Mouse (Mus musculus) heart, postnatal 0 days (tissue): ENCODE results near the gene Tsnax. TPM values are rescaled to one million over a fixed set of nuclear protein-coding genes. Genes with fewer than 3 reads are reported as not detected.
A peak's percentile ranks its signal among the peaks of the same experiment; 100 is the strongest.

Experiments used
- ATAC-seq: fragments of 200-750 bp; cut with Nextera tagmentation; 2 replicates; pipeline ENCODE4 v1.8.0; 2017; ENCODE audit warnings: low read depth, moderate number of reproducible peaks, moderate library complexity; ENCODE audit not compliant: insufficient read depth
- DNase-seq: peaks from one replicate; pipeline ENCODE4 v3.0.0-alpha.2; 2016; ENCODE audit warnings: low spot score
- H3K27ac ChIP-seq: fragments of 300-500 bp; sonication (generic); 2 replicates; pipeline ENCODE4 v1.5.1; 2014; ENCODE audit warnings: low read depth, mild to moderate bottlenecking
- H3K27me3 ChIP-seq: fragments of 300-500 bp; sonication (generic); 2 replicates; pipeline ENCODE4 v1.6.1; 2014; ENCODE audit warnings: low read length, mixed read lengths; ENCODE audit not compliant: control insufficient read depth, insufficient read depth
- H3K36me3 ChIP-seq: fragments of 300-500 bp; sonication (generic); replicated peaks from 2 replicates; pipeline ENCODE4 v1.6.1; 2014; ENCODE audit warnings: low read length, mixed read lengths; ENCODE audit not compliant: control insufficient read depth, insufficient read depth
- H3K4me1 ChIP-seq: fragments of 300-500 bp; sonication (generic); 2 replicates; pipeline ENCODE4 v1.6.1; 2014; ENCODE audit warnings: antibody characterized with exemption; ENCODE audit not compliant: control insufficient read depth, insufficient read depth
- H3K4me2 ChIP-seq: fragments of 300-500 bp; sonication (generic); 2 replicates; pipeline ENCODE4 v1.6.1; 2014; ENCODE audit warnings: low read depth, mild to moderate bottlenecking, low read length, moderate library complexity
- H3K4me3 ChIP-seq: fragments of 300-500 bp; sonication (generic); 2 replicates; pipeline ENCODE4 v1.5.1; 2014; ENCODE audit warnings: low read depth, low read length
- H3K9ac ChIP-seq: fragments of 300-500 bp; sonication (generic); replicated peaks from 2 replicates; pipeline ENCODE4 v1.6.1; 2014; ENCODE audit warnings: low read depth, low read length, mixed read lengths
- H3K9me3 ChIP-seq: fragments of 300-500 bp; sonication (generic); replicated peaks from 2 replicates; pipeline ENCODE4 v1.6.1; 2016; ENCODE audit warnings: low read length; ENCODE audit not compliant: control insufficient read depth
- CTCF ChIP-seq: IDR thresholded peaks from 2 replicates; pipeline ENCODE4 v1.5.1; 2016; ENCODE audit warnings: antibody characterized with exemption, control low read depth, low read depth
- EP300 ChIP-seq: IDR thresholded peaks from 2 replicates; pipeline ENCODE4 v1.6.1; 2016; ENCODE audit warnings: antibody characterized with exemption, low read depth
- WGBS: fragments of 180-500 bp; shearing (Covaris S2); extraction: QIAGEN DNeasy Blood & Tissue Kit; methylation state at CpG from one replicate; pipeline ENCODE4 v1.1.7; 2014; 5-methylcytosine and 5-hydroxymethylcytosine counted together
- polyA plus RNA-seq: library from polyadenylated mRNA; unstranded; fragments of >200 nt; fragmentation: Nextera tagmentation; extraction: Ambion mirVana; gene quantifications from 2 replicates; pipeline ENCODE4 v1.2.1, GENCODE M21; 2015
- total RNA-seq: library from RNA; depleted of rRNA; stranded (reverse); fragments of >200 nt; gene quantifications from 2 replicates; pipeline ENCODE4 v1.2.3, GENCODE M21; 2014; ENCODE audit warnings: low replicate concordance

Gene Tsnax
- total and polyA plus RNA-seq, 2 experiments from 2014 or later: 48.3 to 76.6 TPM

- no peak overlapping the region for H3K4me2 ChIP-seq
- H3K36me3 ChIP-seq: no peaks in the 10 kb centered on the region
- WGBS: 91% methylated on average over 10 of the region's 10 CpGs
- ATAC-seq (no peak), DNase-seq (no peak)
- peaks cover 22% of the 10 kb centered on the region for H3K4me1 ChIP-seq
- H3K27ac ChIP-seq: no peak overlapping the region
- H3K9ac ChIP-seq: no peak overlapping the region
- TF ChIP-seq EP300 (no peak), CTCF (no peak)
- H3K4me3 ChIP-seq: no peak overlapping the region
- H3K9me3 ChIP-seq: no peaks in the 10 kb centered on the region
- no peaks in the 10 kb centered on the region for H3K27me3 ChIP-seq
Observed at GRCm38 (mm10) chr8:125074141-125074540, 61.3 kb downstream of the Tsnax start.

DNA sequence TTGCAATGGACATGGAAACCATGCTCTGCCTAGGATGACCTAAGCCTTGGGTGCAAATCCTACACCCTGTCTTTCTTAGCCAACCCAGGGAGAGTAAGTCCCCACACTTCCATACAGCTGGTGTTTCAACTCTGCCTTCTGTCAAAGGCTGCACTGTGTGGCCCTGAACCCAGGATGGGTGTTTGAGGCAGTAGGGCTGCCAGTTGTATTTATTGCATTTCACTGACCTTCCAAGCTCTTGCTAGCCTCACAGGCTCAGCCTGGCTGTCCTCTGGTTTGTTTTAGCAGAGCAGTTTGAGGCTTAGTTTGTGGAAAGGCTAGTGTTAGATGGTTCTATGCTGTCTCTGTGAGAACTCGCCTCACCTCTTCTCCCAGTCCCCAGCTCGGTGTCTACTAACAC is 61.8 kb downstream of the Tsnax start:
- no peak for TF ChIP-seq EP300
- no peak overlapping the region for H3K9ac ChIP-seq
- H3K4me1 ChIP-seq: peaks cover 20% of the 10 kb centered on the region
- H3K27me3 ChIP-seq: no peaks in the 10 kb centered on the region
- H3K9me3 ChIP-seq: no peaks in the 10 kb centered on the region
- H3K27ac ChIP-seq: no peak overlapping the region
- whole genome bisulfite sequencing: 83% methylated on average over 2 of the region's 2 CpGs
- no peaks in the 10 kb centered on the region for H3K36me3 ChIP-seq
- no peak overlapping the region for H3K4me3 ChIP-seq
- no peak overlapping the region for H3K4me2 ChIP-seq
- no peak for DNase-seq
- no peak for ATAC-seq

DNA sequence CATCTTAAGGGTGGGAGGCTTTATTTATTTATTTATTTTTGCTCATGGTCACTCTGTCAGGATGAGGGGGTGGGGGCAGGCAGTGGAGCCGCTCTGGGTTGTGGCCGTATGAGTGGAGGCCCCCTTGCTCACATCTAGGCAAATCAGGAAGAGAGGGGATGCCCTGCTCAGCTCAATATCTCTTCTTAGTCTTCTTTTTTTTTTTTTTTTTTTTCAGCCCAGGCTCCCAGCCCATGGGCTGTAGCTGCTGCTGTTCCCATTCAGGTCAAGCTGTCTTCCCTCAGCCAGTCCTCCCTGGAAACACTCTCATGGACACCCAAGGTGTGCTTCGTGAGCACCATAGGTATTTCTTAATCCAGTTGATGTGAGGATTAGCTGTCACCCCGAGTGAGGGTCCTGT is 62.6 kb downstream of the Tsnax start:
- 84% methylated on average over 4 of the region's 4 CpGs for WGBS
- Histone ChIP-seq H3K27me3 (no peaks in the 10 kb centered on the region), H3K4me1 (peaks cover 20% of the 10 kb centered on the region), H3K9me3 (no peaks in the 10 kb centered on the region), H3K36me3 (no peaks in the 10 kb centered on the region), H3K9ac (no peak overlapping the region), H3K27ac (no peak overlapping the region), H3K4me2 (no peak overlapping the region), H3K4me3 (no peak overlapping the region)
- DNase-seq (no peak), ATAC-seq (no peak)
- TF ChIP-seq EP300: no peak
- TF ChIP-seq CTCF: no peak

DNA sequence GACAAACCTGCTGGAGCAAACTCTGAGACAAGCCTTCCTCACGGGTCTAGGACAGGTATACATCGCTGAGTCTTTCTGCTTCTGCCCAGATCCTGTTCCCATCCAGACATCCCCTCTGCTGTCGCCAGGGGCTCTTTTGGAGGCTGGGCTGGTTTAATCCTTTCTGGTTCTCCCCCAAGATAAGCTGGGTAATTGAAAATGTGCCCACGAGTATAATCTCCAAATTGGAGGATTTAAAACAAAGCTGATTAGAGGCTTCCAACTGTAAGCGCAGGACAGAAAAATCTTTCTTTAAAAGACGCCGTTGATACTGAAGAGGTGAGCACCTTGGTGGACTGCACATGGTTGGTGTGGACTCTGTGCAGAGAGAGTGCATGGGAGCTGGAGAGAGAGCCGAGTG is 64.5 kb downstream of the Tsnax start:
- no peak for TF ChIP-seq CTCF
- TF ChIP-seq EP300: no peak
- H3K27me3 ChIP-seq: no peaks in the 10 kb centered on the region
- WGBS: 73% methylated on average over 8 of the region's 8 CpGs
- H3K4me3 ChIP-seq: no peak overlapping the region
- DNase-seq (no peak), ATAC-seq (no peak)
- no peaks in the 10 kb centered on the region for H3K9me3 ChIP-seq
- H3K27ac ChIP-seq: no peak overlapping the region
- no peaks in the 10 kb centered on the region for H3K36me3 ChIP-seq
- H3K4me1 ChIP-seq: peaks cover 20% of the 10 kb centered on the region
- no peak overlapping the region for H3K4me2 ChIP-seq
- H3K9ac ChIP-seq: no peak overlapping the region

DNA sequence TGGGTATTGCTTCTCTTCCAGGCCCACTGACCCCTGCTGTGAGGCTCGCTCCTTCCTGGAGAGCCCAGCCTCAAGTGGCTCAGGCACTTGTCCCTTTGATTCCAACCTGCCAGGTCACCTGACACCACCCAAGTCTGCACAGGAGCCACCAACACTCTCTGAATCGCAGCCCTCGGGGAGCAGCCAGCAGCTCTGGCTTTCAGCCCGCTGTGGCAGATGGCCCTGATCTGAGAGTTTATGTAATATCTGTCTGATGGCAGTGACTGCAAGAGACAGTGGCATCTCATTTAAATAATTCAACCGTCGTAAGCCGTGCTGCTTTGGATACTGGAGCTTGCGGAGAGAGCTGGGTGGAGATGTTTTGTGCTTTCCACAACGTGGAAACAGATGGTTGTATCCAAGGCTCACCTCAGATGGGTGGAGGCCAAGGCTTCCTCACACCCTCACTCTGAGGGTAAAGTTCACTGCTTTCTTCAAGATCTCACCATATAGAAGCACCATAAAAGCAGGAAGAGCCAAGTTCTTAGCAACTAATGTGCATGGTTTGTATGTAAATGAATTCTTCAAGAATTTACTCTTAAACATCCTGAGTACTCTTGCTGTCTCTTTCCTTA is 66.1 kb downstream of the Tsnax start:
- Histone ChIP-seq H3K9me3 (no peaks in the 10 kb centered on the region), H3K27ac (no peak overlapping the region), H3K36me3 (no peaks in the 10 kb centered on the region), H3K27me3 (no peaks in the 10 kb centered on the region), H3K4me1 (peaks cover 19% of the 10 kb centered on the region), H3K9ac (no peak overlapping the region), H3K4me2 (no peak overlapping the region), H3K4me3 (no peak overlapping the region)
- no peak for DNase-seq
- 48% methylated on average over 9 of the region's 9 CpGs for WGBS
- peak; percentile 42; the same call in 1 of the 2 replicates for ATAC-seq
- TF ChIP-seq CTCF (no peak), EP300 (no peak)
